Mouse (Mus musculus): Measurements from ENCODE around the gene Trim56. TPM values are rescaled to one million over a fixed set of nuclear protein-coding genes. Genes with fewer than 3 reads are reported as not detected.

Trim56 gene
- total RNA-seq, 2 experiments from 2014 or later, result 7.4 TPM

DNA sequence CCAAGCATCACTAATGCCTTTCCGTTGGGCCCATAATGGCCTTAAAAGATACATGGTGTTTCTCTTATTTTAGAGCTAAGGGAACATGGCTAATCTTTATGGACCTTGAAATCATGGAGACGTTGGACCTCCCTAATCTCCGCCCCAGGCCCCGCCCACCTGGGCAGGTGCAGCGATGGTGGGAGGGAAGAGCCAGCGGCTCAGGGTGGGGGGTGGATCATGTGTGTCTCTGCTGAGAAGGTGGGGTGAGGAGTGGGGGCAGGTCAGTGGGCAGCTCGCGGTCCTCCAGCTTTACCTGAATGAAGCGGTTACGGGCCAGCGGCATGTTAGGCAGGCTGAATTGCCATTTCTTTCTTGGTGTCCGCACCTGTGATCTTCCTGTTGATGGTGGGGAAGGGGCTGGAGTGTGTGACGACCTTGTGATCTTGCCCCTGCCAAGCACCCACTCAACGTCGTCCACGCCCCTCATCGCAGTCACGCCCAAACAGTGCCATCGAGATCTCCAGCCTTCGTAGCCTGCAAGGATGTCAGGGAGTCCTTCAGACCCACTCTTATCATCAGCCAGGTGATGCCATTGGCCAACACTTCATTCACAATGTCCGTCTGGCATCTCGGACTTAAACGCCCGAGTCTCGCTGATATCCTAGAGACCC is 5.9 kb downstream of the Trim56 start:
- DNase-seq, result no peak

DNA sequence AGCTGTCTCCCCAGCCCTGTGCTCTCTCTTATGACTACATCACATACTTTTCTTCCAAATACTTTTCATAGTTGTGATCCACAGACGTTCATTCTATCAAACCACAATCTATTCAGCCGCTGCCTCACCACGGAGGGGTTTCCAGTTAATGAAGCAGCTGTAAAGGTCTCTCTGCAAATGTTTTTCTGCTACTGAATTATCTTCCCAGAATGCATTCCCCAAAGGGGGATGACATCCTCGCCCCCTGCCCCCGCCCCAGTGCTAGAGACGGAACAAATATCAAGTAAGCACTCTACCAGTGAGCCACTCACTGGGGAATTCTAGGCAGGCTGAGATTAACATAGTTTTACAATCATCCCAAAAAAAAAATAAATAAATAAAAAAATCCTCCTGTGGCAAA is 7.9 kb downstream of the Trim56 start:
- DNase-seq, result no peak

GRCm38 (mm10) chr5:137107670-137108069 is 8.3 kb downstream of the Trim56 start:
- DNase-seq, result no peak

DNA sequence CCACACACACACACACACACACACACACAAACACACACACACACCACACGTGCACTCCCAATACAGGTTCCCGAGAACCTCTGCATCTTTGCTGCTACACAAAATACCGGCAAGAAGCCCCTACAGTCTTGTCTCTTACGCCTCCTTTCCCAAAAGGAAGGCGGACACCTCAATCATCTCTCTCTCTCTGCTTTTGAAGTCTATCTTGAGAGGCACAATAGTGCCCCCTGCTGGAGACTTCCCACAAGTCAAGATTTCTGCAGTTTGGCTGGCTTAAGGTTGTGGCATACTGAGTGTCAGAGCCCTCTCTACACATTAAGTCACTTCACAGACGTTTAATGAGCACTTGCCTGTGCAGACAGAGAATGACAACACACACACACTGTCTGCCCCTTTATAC is 9.0 kb downstream of the Trim56 start:
- DNase-seq, result peak; percentile 52

DNA sequence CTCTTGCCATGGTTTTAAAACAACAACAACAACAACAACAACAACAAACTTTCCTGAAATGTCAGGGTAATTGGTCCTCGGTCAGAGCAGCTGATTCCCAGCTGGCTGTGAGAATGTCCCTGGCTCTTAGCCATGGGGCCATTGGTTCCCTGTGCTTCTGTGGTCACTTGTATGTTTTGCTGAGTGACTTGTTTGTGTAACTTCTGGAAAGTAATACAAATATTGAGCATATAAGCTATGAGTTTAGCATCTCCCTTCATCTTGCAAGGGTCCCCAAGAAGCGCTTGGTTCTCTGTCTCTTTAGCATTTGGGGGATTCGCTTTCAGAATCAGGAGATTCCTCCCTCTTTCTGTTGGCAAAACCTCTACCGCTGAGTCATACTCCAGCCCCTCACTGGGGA is 9.6 kb downstream of the Trim56 start:
- no peak for DNase-seq

GRCm38 (mm10) chr5:137103969-137104368 is 12.0 kb downstream of the Trim56 start:
- no peak for DNase-seq

- DNase-seq, result peak; percentile 83
Observed at GRCm38 (mm10) chr5:137102575-137103522, 13.2 kb downstream of the Trim56 start.

- DNase-seq, result no peak
Observed at GRCm38 (mm10) chr5:137102078-137102477, 13.9 kb downstream of the Trim56 start.

GRCm38 (mm10) chr5:137100660-137101059 is 15.3 kb downstream of the Trim56 start:
- no peak for DNase-seq

- DNase-seq, result no peak
Observed at GRCm38 (mm10) chr5:137098418-137098817, 17.6 kb downstream of the Trim56 start.

DNA sequence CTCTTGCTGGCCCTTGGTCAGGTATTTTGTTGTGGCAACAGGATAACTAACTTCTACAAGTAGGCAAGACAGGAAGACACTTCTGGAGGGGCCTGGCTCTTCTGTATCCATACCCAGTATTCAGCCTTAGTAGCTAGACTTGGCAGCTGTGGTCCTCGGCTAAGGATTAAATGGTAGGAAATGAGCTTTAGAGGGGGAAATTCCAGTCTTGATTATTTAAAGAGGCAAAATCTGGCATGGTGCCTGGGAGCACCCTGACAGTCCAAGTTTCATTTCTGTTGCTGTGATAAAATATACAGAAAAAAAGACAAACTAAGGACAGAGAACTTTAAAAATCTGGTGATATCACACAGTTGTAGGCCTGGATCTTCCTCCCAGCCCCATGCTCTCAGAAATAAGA is 20.0 kb downstream of the Trim56 start:
- no peak for DNase-seq

DNA sequence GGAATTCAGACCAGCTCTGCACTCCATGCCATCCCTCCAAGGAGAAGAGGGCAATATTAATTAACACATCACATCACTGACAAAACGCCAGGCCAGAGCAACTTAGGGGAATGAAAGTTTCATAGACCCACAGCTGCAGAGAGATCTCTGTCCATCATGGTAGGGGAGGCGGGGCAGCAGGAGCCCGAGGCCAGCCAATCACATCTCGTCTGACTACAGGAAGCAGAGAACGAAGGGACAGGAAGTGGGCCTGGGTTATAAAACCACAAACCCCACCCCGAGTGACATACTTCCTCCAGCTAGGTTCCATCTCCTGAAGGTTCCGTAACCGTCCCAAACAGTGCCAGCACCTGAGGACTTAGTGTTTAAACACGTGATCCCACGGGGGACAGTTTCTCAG is 20.9 kb downstream of the Trim56 start:
- no peak for DNase-seq

DNA sequence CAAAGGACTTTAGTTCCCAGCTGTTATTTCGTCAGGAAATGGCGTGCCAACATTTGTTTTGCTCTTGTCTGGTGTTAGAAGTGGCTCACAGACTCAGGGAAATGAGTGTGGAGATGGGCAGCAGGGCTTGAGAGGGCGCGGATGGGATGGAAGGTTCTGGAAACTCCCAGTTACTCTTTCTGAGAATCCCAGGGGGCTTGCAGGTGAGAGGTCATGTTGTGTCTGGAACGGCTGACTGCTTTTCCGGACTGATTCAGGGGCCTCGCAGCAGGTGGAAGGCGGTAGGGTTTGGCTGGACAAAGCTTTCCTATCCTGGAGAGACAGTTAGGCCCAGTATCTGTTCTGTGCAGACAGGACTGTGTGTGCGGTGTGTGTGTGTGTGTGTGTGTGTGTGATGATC is 22.3 kb downstream of the Trim56 start:
- no peak for DNase-seq

GRCm38 (mm10) chr5:137091560-137091959 is 24.4 kb downstream of the Trim56 start:
- DNase-seq, result no peak

GRCm38 (mm10) chr5:137090870-137091269 is 25.1 kb downstream of the Trim56 start:
- no peak for DNase-seq

GRCm38 (mm10) chr5:137087410-137087809 is 28.6 kb downstream of the Trim56 start:
- DNase-seq, result no peak

DNA sequence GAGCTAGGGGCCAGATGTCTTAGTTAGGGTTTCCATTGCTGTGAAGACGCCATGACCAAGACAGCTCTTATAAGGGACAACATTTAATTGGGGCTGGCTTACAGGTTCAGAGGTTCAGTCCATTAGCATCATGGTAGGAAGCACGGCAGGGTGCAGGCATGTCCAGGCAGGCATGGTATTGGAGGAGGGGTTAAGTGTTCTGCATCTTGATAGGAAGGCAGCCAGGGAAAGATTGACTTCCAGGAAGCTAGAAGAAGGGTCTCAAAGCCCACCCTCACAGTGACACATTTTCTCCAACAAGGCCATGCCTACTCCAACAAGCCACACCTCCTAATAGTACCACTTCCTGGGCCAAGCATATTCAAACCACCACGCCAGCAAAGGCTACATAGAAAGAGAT is 30.3 kb downstream of the Trim56 start:
- no peak for DNase-seq

GRCm38 (mm10) chr5:137085021-137085420 is 31.0 kb downstream of the Trim56 start:
- DNase-seq, result no peak

DNA sequence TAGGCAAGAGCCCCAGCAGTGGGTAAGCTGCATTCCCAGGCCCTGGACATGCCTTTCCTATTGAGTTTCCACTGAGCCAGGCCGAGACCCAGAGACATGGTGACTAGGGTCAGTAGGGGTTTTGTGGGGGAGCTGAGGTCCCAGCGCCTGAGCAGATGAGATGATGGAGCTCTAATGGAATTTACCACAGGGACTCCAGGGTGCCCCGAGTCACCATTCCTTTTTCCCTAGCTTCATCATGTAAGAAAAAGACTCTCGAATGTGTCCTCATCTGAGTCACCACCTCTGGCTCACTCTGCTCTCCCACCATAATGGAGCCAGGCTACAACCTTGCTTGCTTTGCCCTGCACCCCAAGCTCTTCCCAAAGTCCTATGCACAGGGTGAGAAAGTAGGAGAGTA is 33.0 kb downstream of the Trim56 start:
- no peak for DNase-seq

DNA sequence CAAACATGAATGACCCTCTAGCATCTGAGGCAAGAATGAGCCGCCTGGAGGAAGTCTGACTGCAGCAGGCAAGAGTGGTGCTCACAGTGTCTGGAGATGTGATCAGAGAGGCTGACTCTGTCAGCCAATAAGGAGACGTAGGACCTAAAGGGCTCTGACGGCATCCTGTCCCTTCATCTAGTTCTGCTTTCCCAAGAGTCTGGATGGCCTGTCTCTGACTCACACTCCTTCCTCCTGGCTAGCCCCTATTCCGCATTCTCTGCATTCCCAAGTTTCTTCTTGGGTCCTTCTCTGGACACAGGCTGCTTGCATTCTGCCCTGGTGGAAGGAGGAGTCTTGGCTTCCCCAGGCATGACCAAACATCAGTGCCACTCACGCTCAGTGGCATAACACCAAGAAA is 36.2 kb downstream of the Trim56 start:
- peak; percentile 60 for DNase-seq

DNA sequence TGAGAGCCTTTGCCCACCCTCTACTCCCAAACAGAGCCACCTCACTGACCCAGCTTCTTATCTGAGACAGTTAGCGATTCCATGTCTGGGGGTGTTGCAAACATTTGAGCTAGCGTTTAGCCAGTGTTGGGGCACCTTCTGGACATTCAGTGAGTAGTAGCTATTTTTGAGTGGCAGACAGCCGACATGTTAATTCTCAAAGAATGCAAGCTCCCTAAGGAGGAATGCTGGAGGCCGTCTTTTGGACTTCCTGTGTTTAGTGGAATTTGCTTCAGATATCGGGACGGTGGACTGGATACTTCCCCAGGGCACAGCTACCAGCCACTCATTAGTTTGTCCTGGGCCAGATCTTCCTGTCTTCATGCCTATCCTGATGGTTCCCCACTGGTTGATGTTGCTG is 37.4 kb downstream of the Trim56 start:
- no peak for DNase-seq

DNA sequence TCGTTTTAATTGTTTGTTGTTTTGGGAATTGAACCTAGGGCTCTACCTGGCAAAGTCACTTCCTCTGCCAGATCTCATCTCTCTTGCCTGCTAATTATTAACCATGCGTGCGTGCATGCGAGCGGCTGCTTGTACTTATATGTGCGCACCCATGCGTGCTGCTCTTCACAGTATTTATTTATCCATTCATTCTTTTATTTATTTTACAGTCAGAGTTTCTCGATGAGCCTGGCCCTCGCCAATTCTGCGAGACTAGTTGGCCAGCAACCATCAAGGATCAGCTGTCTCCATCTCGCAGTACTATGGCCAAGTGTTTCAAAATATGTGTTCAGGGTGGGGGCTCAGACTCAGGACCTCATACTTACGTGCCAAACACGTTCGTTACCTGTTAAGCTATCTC is 38.0 kb downstream of the Trim56 start:
- DNase-seq, result no peak

GRCm38 (mm10) chr5:137077187-137077586 is 38.8 kb downstream of the Trim56 start:
- no peak for DNase-seq
